Mouse (Mus musculus): ENCODE measurements around the gene 1700040F15Rik. TPM values are rescaled to one million over a fixed set of nuclear protein-coding genes. Genes with fewer than 3 reads are reported as not detected.

Gene 1700040F15Rik
- polyA plus RNA-seq (2017; shearing (Covaris generic)) = not detected

GRCm38 (mm10) chrY:61101947-61102346, at the start of gene 1700040F15Rik:
TSS of gene 1700040F15Rik (plus strand) at chrY:61102247.

Measured in effector memory CD4-positive, alpha-beta T cell, adult 5 months (primary cell).